Mouse (Mus musculus) kidney, adult 2 months (tissue): ENCODE data around the gene Tldc2.

Source experiments
- CTCF ChIP-seq: fragments of 200-500 bp; conservative IDR thresholded peaks from 2 replicates; pipeline ENCODE4 v1.5.1; 2011; ENCODE audit warnings: low read depth, mild to moderate bottlenecking, control low read depth, low read length, moderate library complexity, mixed read lengths; ENCODE audit not compliant: insufficient read depth, insufficient read length
- POLR2A ChIP-seq: fragments of 200-500 bp; IDR thresholded peaks from one replicate; pipeline ENCODE4 v1.6.1; 2011; ENCODE audit warnings: low read depth, low read length, control low read depth

DNA sequence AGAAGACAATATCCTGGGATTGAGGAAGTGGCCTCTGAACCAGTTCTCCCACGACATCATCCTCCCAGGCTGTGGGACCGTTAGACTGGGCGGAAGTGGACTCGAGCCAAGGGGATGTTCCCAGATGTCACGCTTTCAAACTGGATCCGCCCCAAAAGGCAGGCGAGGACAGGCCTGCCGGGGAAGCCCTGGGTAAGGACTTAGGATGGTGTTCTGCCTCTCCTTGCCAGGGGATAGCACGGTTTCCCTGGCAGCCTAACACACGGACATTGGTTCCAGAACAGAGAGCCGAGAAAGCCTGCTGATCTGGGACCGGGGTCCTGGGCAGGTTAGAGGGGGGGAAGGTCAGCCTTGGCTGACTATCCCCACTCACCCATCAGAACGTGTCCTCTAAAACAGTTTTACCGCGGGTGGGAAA is 9.2 kb upstream of the Tldc2 start:
- no peak for TF ChIP-seq CTCF
- no peak for TF ChIP-seq POLR2A
